Mouse (Mus musculus) bone marrow macrophage, adult 2 months (primary cell): ENCODE data around the gene Rbm19.

Experiments used
- CTCF ChIP-seq: IDR thresholded peaks from 2 replicates; pipeline ENCODE4 v1.5.1; 2012; ENCODE audit warnings: low read depth, mild to moderate bottlenecking, low read length, moderate library complexity
- POLR2A ChIP-seq: IDR thresholded peaks from 2 replicates; pipeline ENCODE4 v1.6.1; 2012; ENCODE audit warnings: mild to moderate bottlenecking, low read depth, low read length, borderline replicate concordance

- no peak for TF ChIP-seq POLR2A
- TF ChIP-seq CTCF: no peak
Measured at GRCm38 (mm10) chr5:120165061-120165942, 49.0 kb downstream of the Rbm19 start.
